Mouse (Mus musculus) kidney, adult 18-20 months (tissue): Measurements from ENCODE around the gene Agr3.

Experiments
- DNase-seq: peaks from one replicate; pipeline ENCODE4 v3.0.0; 2021

Gene Agr3

DNA sequence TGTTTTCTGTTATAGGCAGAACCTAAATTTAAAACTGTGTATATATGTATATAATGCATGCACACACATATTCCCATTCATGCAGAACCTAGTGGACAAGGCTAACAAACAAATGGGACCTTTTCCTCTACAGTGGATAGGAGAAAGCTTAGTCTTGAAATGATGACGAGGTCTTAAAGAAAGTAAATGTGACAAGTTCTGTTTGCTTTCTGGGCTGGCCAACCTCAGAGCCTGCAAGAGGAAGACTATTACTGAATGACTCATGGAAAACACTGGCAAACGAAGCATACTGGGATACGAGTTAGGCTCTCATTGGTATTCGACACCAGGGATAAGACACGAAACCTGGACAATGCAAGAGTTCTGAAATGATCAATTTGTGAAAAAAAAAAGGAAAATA, 59.3 kb downstream of the Agr3 start:
- DNase-seq, result no peak

DNA sequence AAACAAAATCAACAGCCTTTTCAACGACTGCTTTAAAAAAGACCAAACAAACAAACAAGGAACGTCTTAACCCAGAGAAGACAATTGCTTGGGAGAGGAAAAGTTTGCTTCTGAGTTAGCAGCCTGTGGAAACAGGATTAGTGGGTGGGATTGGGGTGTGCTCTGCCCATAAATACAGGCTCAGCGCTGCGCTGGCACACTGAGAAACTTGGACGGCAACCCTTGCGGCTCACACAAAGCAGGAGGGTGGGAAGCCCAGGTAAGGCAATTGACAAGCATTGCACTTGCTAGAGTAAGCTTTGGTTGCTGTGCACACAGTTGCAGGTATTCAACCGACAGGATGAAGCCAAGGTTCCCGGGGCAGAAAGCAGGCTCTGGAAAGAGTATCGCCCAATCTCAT, 67.3 kb downstream of the Agr3 start, which contains the start of gene Agr2:
Agr2 (plus strand) TSS at position 197 of the 400 bp plus-strand sequence.
- no peak for DNase-seq

DNA sequence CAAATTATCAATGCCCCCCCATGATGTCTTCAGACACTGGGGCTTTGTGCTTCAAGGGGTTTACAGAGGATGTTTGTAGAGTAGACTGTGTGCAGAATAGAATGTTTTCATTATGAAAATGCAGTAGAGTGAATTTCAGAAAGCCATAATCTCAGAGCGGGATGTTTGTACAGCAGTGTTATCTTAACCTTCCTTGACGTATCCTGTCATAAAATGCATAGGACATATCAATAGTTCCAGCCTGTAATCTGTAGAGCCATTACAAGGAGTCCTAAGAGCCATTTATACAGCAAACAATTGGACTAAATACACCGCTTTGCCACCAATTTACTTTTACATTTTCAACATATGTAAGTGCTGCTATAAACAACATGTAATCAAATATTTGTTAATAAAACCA, 68.2 kb downstream of the Agr3 start:
- no peak for DNase-seq

DNA sequence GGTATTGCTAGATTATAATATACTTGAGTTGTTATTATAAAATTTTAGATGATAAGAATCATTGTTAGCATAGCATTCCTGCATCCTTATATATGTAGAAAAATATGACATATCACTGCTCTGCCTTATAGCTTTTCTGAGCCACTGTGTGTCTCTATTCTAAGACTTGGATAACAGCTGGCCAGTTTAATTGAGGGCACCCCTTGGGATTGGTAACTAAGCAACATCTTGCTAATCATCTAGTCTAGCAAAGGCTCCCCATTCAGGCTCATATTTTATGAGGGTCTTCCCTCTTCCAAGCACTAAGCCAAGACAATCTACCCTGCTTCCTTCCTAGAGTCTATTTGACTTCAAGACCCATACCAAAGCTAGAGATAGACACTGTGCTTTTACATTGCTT, 68.7 kb downstream of the Agr3 start:
- DNase-seq, result no peak

DNA sequence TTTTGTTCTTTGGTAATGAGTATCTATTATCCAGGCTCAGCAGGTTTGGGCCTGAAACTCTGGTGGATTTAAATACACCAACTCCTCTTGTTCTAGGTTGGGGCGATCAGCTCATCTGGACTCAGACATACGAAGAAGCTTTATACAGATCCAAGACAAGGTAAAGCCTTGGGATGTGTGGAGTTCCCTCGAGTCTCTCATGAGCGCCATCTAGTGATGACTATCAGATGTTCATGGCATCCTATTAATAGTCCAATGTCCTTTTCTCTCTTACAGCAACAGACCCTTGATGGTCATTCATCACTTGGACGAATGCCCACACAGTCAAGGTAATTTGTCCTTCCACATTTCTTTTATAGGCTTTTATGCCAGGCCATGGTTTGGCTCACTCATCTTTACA, 70.4 kb downstream of the Agr3 start:
- no peak for DNase-seq
